Mouse (Mus musculus) hindlimb bud, embryonic 11.5 days (tissue): ENCODE data around the gene Epha10.

Experiments used
- DNase-seq: peaks from one replicate; pipeline ENCODE4 v3.0.0-alpha.2; 2012; ENCODE audit warnings: low read depth, low spot score; ENCODE audit errors: extremely low spot score

The Epha10 gene

GRCm38 (mm10) chr4:124964912-124965599 lies 84.4 kb downstream of the Epha10 start:
- DNase-seq, result no peak
